Mouse (Mus musculus) hindbrain, embryonic 16.5 days (tissue): ENCODE data around the gene Myo16. TPM values are rescaled to one million over a fixed set of nuclear protein-coding genes. Genes with fewer than 3 reads are reported as not detected.
A peak's percentile ranks its signal among the peaks of the same experiment; 100 is the strongest.

Experiments used
- ATAC-seq: fragments of 200-750 bp; cut with Nextera tagmentation; 2 replicates; pipeline ENCODE4 v1.8.0; 2017; ENCODE audit warnings: moderate TSS enrichment, moderate library complexity
- H3K27ac ChIP-seq: fragments of 300-500 bp; sonication (generic); 2 replicates; pipeline ENCODE4 v1.5.1; 2014; ENCODE audit warnings: low read depth, mild to moderate bottlenecking, control low read depth, low read length, moderate library complexity
- H3K27me3 ChIP-seq: fragments of 300-500 bp; sonication (generic); replicated peaks from 2 replicates; pipeline ENCODE4 v1.6.1; 2014; ENCODE audit warnings: low read length; ENCODE audit not compliant: control insufficient read depth, insufficient read depth
- H3K36me3 ChIP-seq: fragments of 300-500 bp; sonication (generic); 2 replicates; pipeline ENCODE4 v1.6.1; 2014; ENCODE audit warnings: mild to moderate bottlenecking, low read length, moderate library complexity, mixed read lengths; ENCODE audit not compliant: control insufficient read depth, insufficient read depth
- H3K4me1 ChIP-seq: fragments of 300-500 bp; sonication (generic); 2 replicates; pipeline ENCODE4 v1.6.1; 2014; ENCODE audit warnings: low read depth, low read length; ENCODE audit not compliant: control insufficient read depth, insufficient read depth
- H3K4me2 ChIP-seq: fragments of 300-500 bp; sonication (generic); 2 replicates; pipeline ENCODE4 v1.6.1; 2014; ENCODE audit warnings: mild to moderate bottlenecking, low read length, control low read depth, moderate library complexity
- H3K4me3 ChIP-seq: fragments of 300-500 bp; sonication (generic); 2 replicates; pipeline ENCODE4 v1.5.1; 2014; ENCODE audit warnings: mild to moderate bottlenecking, low read length, control low read depth, moderate library complexity
- H3K9ac ChIP-seq: fragments of 300-500 bp; sonication (generic); 2 replicates; pipeline ENCODE4 v1.6.1; 2014; ENCODE audit warnings: low read depth, mild to moderate bottlenecking, control low read depth, low read length, moderate library complexity
- H3K9me3 ChIP-seq: fragments of 300-500 bp; sonication (generic); 2 replicates; pipeline ENCODE4 v1.6.1; 2014; ENCODE audit warnings: mild to moderate bottlenecking, low read length, moderate library complexity; ENCODE audit not compliant: control insufficient read depth
- WGBS: fragments of 180-500 bp; shearing (Covaris S2); extraction: QIAGEN DNeasy Blood & Tissue Kit; methylation state at CpG from one replicate; pipeline ENCODE4 v1.1.7; 2014; 5-methylcytosine and 5-hydroxymethylcytosine counted together
- polyA plus RNA-seq: library from polyadenylated mRNA; unstranded; fragments of >200 nt; fragmentation: Nextera tagmentation; extraction: Ambion mirVana; gene quantifications from 2 replicates; pipeline ENCODE4 v1.2.1, GENCODE M21; 2015

Gene Myo16
- polyA plus RNA-seq, 1 experiment from 2014 or later = 6.1 TPM

- Histone ChIP-seq H3K4me1 (no peaks in the 10 kb centered on the region), H3K4me3 (no peak overlapping the region), H3K4me2 (no peak overlapping the region), H3K27me3 (no peaks in the 10 kb centered on the region), H3K9ac (no peak overlapping the region), H3K36me3 (no peaks in the 10 kb centered on the region), H3K9me3 (no peaks in the 10 kb centered on the region), H3K27ac (no peak overlapping the region)
- 77% methylated on average over 3 of the region's 3 CpGs for WGBS
- ATAC-seq = no peak
Observed at GRCm38 (mm10) chr8:10243344-10243743, 89.6 kb downstream of the Myo16 start.

GRCm38 (mm10) chr8:10249156-10249555 is 95.4 kb downstream of the Myo16 start:
- ATAC-seq = peak; percentile 85
- H3K9me3 ChIP-seq = no peaks in the 10 kb centered on the region
- peak overlapping the region; percentile 38 for H3K4me3 ChIP-seq
- WGBS = 1% methylated on average over 15 of the region's 15 CpGs
- no peak overlapping the region for H3K27ac ChIP-seq
- no peaks in the 10 kb centered on the region for H3K36me3 ChIP-seq
- peak overlapping the region; percentile 31 for H3K9ac ChIP-seq
- no peaks in the 10 kb centered on the region for H3K27me3 ChIP-seq
- peaks cover 5% of the 10 kb centered on the region; the same call in 1 of the 2 replicates for H3K4me1 ChIP-seq
- H3K4me2 ChIP-seq = peak overlapping the region; percentile 61

GRCm38 (mm10) chr8:10255741-10256140 is 102.0 kb downstream of the Myo16 start:
- 83% methylated on average over 2 of the region's 2 CpGs for WGBS
- no peaks in the 10 kb centered on the region for H3K4me1 ChIP-seq
- no peaks in the 10 kb centered on the region for H3K36me3 ChIP-seq
- no peaks in the 10 kb centered on the region for H3K9me3 ChIP-seq
- H3K27me3 ChIP-seq = no peaks in the 10 kb centered on the region
- H3K4me3 ChIP-seq = no peak overlapping the region
- no peak overlapping the region for H3K9ac ChIP-seq
- no peak overlapping the region for H3K4me2 ChIP-seq
- no peak for ATAC-seq
- no peak overlapping the region for H3K27ac ChIP-seq

- no peak for ATAC-seq
- no peak overlapping the region for H3K27ac ChIP-seq
- no peaks in the 10 kb centered on the region for H3K4me1 ChIP-seq
- no peak overlapping the region for H3K4me3 ChIP-seq
- H3K27me3 ChIP-seq = no peaks in the 10 kb centered on the region
- H3K4me2 ChIP-seq = no peak overlapping the region
- WGBS = 87% methylated on average over 3 of the region's 3 CpGs
- no peak overlapping the region for H3K9ac ChIP-seq
- H3K36me3 ChIP-seq = no peaks in the 10 kb centered on the region
- no peaks in the 10 kb centered on the region for H3K9me3 ChIP-seq
Observed at GRCm38 (mm10) chr8:10256563-10256962, 102.9 kb downstream of the Myo16 start.

- H3K27me3 ChIP-seq = no peaks in the 10 kb centered on the region
- no peak overlapping the region for H3K27ac ChIP-seq
- 84% methylated on average over 4 of the region's 4 CpGs for WGBS
- H3K4me1 ChIP-seq = no peaks in the 10 kb centered on the region
- no peak overlapping the region for H3K4me2 ChIP-seq
- H3K9me3 ChIP-seq = no peaks in the 10 kb centered on the region
- no peak overlapping the region for H3K4me3 ChIP-seq
- no peak for ATAC-seq
- H3K9ac ChIP-seq = no peak overlapping the region
- H3K36me3 ChIP-seq = no peaks in the 10 kb centered on the region
Observed at GRCm38 (mm10) chr8:10270094-10270493, 116.4 kb downstream of the Myo16 start.

- Histone ChIP-seq H3K9ac (no peak overlapping the region), H3K27me3 (no peaks in the 10 kb centered on the region), H3K4me3 (no peak overlapping the region), H3K27ac (no peak overlapping the region), H3K9me3 (no peaks in the 10 kb centered on the region), H3K4me2 (no peak overlapping the region), H3K36me3 (no peaks in the 10 kb centered on the region), H3K4me1 (no peaks in the 10 kb centered on the region)
- WGBS = 72% methylated on average over 4 of the region's 4 CpGs
- no peak for ATAC-seq
Observed at GRCm38 (mm10) chr8:10292600-10292999, 138.9 kb downstream of the Myo16 start.

- peaks cover 3% of the 10 kb centered on the region; the same call in 1 of the 2 replicates for H3K4me1 ChIP-seq
- H3K9me3 ChIP-seq = no peaks in the 10 kb centered on the region
- no peaks in the 10 kb centered on the region for H3K27me3 ChIP-seq
- no peak overlapping the region for H3K4me3 ChIP-seq
- 57% methylated on average over 3 of the region's 3 CpGs for WGBS
- no peak overlapping the region for H3K4me2 ChIP-seq
- no peak overlapping the region for H3K9ac ChIP-seq
- H3K36me3 ChIP-seq = no peaks in the 10 kb centered on the region
- no peak for ATAC-seq
- no peak overlapping the region for H3K27ac ChIP-seq
Observed at GRCm38 (mm10) chr8:10300797-10301196, 147.1 kb downstream of the Myo16 start.

- Histone ChIP-seq H3K27ac (no peak overlapping the region), H3K4me2 (no peak overlapping the region), H3K36me3 (no peaks in the 10 kb centered on the region), H3K27me3 (no peaks in the 10 kb centered on the region), H3K4me1 (peaks cover 3% of the 10 kb centered on the region; the same call in 1 of the 2 replicates), H3K9ac (no peak overlapping the region), H3K4me3 (no peak overlapping the region), H3K9me3 (no peaks in the 10 kb centered on the region)
- ATAC-seq = no peak
- 45% methylated on average over 4 of the region's 4 CpGs for WGBS
Observed at GRCm38 (mm10) chr8:10303061-10303460, 149.3 kb downstream of the Myo16 start.

GRCm38 (mm10) chr8:10303992-10304391 is 150.3 kb downstream of the Myo16 start:
- no peak overlapping the region for H3K4me2 ChIP-seq
- ATAC-seq = no peak
- H3K27me3 ChIP-seq = no peaks in the 10 kb centered on the region
- no peak overlapping the region for H3K4me3 ChIP-seq
- H3K36me3 ChIP-seq = no peaks in the 10 kb centered on the region
- peaks cover 5% of the 10 kb centered on the region for H3K4me1 ChIP-seq
- H3K9me3 ChIP-seq = no peaks in the 10 kb centered on the region
- H3K9ac ChIP-seq = no peak overlapping the region
- no peak overlapping the region for H3K27ac ChIP-seq
- 74% methylated on average over 3 of the region's 3 CpGs for WGBS

GRCm38 (mm10) chr8:10304721-10305120 is 151.0 kb downstream of the Myo16 start:
- Histone ChIP-seq H3K4me1 (peaks cover 5% of the 10 kb centered on the region), H3K9ac (no peak overlapping the region), H3K27ac (no peak overlapping the region), H3K27me3 (no peaks in the 10 kb centered on the region), H3K9me3 (no peaks in the 10 kb centered on the region), H3K36me3 (no peaks in the 10 kb centered on the region), H3K4me2 (no peak overlapping the region), H3K4me3 (no peak overlapping the region)
- 77% methylated on average over 1 of the region's 1 CpGs for WGBS
- no peak for ATAC-seq
